Mouse (Mus musculus) embryonic facial prominence, embryonic 13.5 days (tissue): ENCODE measurements around the gene Dst. TPM values are rescaled to one million over a fixed set of nuclear protein-coding genes. Genes with fewer than 3 reads are reported as not detected.

ENCODE experiments used
- ATAC-seq: fragments of 200-750 bp; cut with Nextera tagmentation; 2 replicates; pipeline ENCODE4 v1.8.0; 2017; ENCODE audit warnings: low read depth; ENCODE audit not compliant: insufficient number of reproducible peaks, insufficient read depth, low FRiP score, low TSS enrichment
- H3K27ac ChIP-seq: fragments of 300-500 bp; sonication (generic); 2 replicates; pipeline ENCODE4 v1.5.1; 2015; ENCODE audit warnings: moderate library complexity, mild to moderate bottlenecking, inconsistent platforms
- H3K27me3 ChIP-seq: fragments of 300-500 bp; sonication (generic); 2 replicates; pipeline ENCODE4 v1.6.1; 2015; ENCODE audit warnings: mild to moderate bottlenecking, inconsistent platforms
- H3K36me3 ChIP-seq: fragments of 300-500 bp; sonication (generic); 2 replicates; pipeline ENCODE4 v1.6.1; 2015; ENCODE audit warnings: mild to moderate bottlenecking, inconsistent platforms
- H3K4me1 ChIP-seq: fragments of 300-500 bp; sonication (generic); 2 replicates; pipeline ENCODE4 v1.6.1; 2015; ENCODE audit warnings: inconsistent platforms
- H3K4me2 ChIP-seq: fragments of 300-500 bp; sonication (generic); 2 replicates; pipeline ENCODE4 v1.6.1; 2015; ENCODE audit warnings: moderate library complexity, mild to moderate bottlenecking, inconsistent platforms
- H3K4me3 ChIP-seq: fragments of 300-500 bp; sonication (generic); 2 replicates; pipeline ENCODE4 v1.5.1; 2015; ENCODE audit warnings: mild to moderate bottlenecking, inconsistent platforms
- H3K9ac ChIP-seq: fragments of 300-500 bp; sonication (generic); 2 replicates; pipeline ENCODE4 v1.6.1; 2015; ENCODE audit warnings: mild to moderate bottlenecking, inconsistent platforms
- H3K9me3 ChIP-seq: fragments of 300-500 bp; sonication (generic); 2 replicates; pipeline ENCODE4 v1.6.1; 2016; ENCODE audit warnings: inconsistent platforms
- WGBS: fragments of 180-500 bp; shearing (Covaris S2); methylation state at CpG from one replicate; pipeline ENCODE4 v1.1.7; 2015; ENCODE audit warnings: mixed read lengths; 5-methylcytosine and 5-hydroxymethylcytosine counted together
- polyA plus RNA-seq: library from polyadenylated mRNA; unstranded; fragments of >200 nt; fragmentation: Nextera tagmentation; extraction: Ambion mirVana; gene quantifications from 2 replicates; pipeline ENCODE4 v1.2.1, GENCODE M21; 2015

Gene Dst
- polyA plus RNA-seq, 1 experiment from 2014 or later: 24.5 TPM

GRCm38 (mm10) chr1:34124376-34124775 is 216.4 kb downstream of the Dst start:
- H3K27me3 ChIP-seq: no peaks in the 10 kb centered on the region
- 86% methylated on average over 7 of the region's 7 CpGs for WGBS

GRCm38 (mm10) chr1:34125148-34125547 is 217.1 kb downstream of the Dst start:
- Histone ChIP-seq H3K27me3 (no peaks in the 10 kb centered on the region), H3K36me3 (no peaks in the 10 kb centered on the region), H3K4me3 (no peak overlapping the region), H3K27ac (no peak overlapping the region), H3K9me3 (no peaks in the 10 kb centered on the region), H3K4me1 (peaks cover 19% of the 10 kb centered on the region), H3K4me2 (no peak overlapping the region), H3K9ac (no peak overlapping the region)
- no peak for ATAC-seq
- WGBS: 91% methylated on average over 5 of the region's 5 CpGs

More at GRCm38 (mm10) chr1:34124376-34124775, 216.4 kb downstream of the Dst start:
- H3K4me3 ChIP-seq: no peak overlapping the region
- no peak overlapping the region for H3K4me2 ChIP-seq
- no peak for ATAC-seq
- H3K36me3 ChIP-seq: no peaks in the 10 kb centered on the region
- peaks cover 19% of the 10 kb centered on the region for H3K4me1 ChIP-seq
- no peaks in the 10 kb centered on the region for H3K9me3 ChIP-seq
- no peak overlapping the region for H3K9ac ChIP-seq
- no peak overlapping the region for H3K27ac ChIP-seq

- H3K36me3 ChIP-seq: no peaks in the 10 kb centered on the region
- 72% methylated on average over 15 of the region's 15 CpGs for whole genome bisulfite sequencing
- no peak overlapping the region for H3K4me2 ChIP-seq
- H3K27ac ChIP-seq: no peak overlapping the region
- H3K9me3 ChIP-seq: no peaks in the 10 kb centered on the region
- H3K4me1 ChIP-seq: no peaks in the 10 kb centered on the region
- no peak overlapping the region for H3K4me3 ChIP-seq
- no peak overlapping the region for H3K9ac ChIP-seq
- ATAC-seq: no peak
- no peaks in the 10 kb centered on the region for H3K27me3 ChIP-seq
Measured at GRCm38 (mm10) chr1:34127714-34128474, 219.9 kb downstream of the Dst start.

- 84% methylated on average over 2 of the region's 2 CpGs for WGBS
Measured at GRCm38 (mm10) chr1:34128796-34129195, 220.8 kb downstream of the Dst start.

DNA sequence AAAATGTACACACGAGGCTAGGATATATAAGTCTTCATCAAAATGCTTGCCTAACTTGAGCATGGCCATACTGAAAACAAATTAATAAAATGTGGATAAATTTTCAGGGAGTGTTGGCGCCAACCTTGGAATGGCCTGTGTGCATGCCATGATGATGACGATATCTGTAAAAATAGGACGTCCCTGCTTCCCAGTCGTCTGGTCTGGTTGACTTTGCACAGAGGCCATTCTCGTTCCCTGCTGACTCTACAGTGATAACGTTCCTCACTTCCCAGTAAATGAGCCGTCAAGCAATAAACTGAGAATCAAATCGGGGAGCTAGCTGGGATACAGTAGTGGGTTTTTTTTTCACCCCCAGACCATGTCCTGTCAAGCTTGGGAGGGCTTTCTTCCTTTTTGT is 221.7 kb downstream of the Dst start:
- 86% methylated on average over 9 of the region's 9 CpGs for WGBS

More at GRCm38 (mm10) chr1:34128796-34129195, 220.8 kb downstream of the Dst start:
- H3K36me3 ChIP-seq: no peaks in the 10 kb centered on the region
- H3K9me3 ChIP-seq: no peaks in the 10 kb centered on the region
- H3K27ac ChIP-seq: no peak overlapping the region
- no peaks in the 10 kb centered on the region for H3K27me3 ChIP-seq
- H3K9ac ChIP-seq: no peak overlapping the region
- no peak overlapping the region for H3K4me3 ChIP-seq
- ATAC-seq: no peak
- H3K4me1 ChIP-seq: no peaks in the 10 kb centered on the region
- no peak overlapping the region for H3K4me2 ChIP-seq

DNA sequence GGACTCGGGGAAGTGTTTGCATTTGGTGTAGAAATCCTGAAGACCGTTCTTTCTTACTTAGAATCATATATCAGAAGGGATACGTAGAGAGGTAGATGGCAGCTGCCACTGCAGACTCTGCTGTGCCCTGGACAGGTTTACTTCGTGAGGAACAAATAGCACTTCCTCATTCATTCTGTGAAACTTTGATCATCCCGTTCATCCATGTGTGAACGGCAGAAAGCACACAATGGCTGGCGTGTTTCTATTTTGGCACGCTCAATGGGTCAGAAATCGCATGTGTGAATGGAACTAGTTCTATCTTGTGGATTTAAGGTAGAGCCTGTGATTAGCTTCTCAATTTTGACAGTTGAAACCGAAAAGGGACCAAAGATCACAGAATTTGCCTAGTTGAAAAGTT is 222.8 kb downstream of the Dst start:
- H3K36me3 ChIP-seq: 0 out of 2 replicates have a peak, but pooled peaks cover 4% of the 10 kb centered on the region
- H3K27ac ChIP-seq: no peak overlapping the region
- H3K4me1 ChIP-seq: no peaks in the 10 kb centered on the region
- no peak overlapping the region for H3K9ac ChIP-seq
- H3K9me3 ChIP-seq: no peaks in the 10 kb centered on the region
- ATAC-seq: no peak
- no peak overlapping the region for H3K4me3 ChIP-seq
- no peaks in the 10 kb centered on the region for H3K27me3 ChIP-seq
- H3K4me2 ChIP-seq: no peak overlapping the region
- 74% methylated on average over 10 of the region's 10 CpGs for WGBS

More for the DNA sequence above, 221.7 kb downstream of the Dst start:
- Histone ChIP-seq H3K9me3 (no peaks in the 10 kb centered on the region), H3K27me3 (no peaks in the 10 kb centered on the region), H3K4me1 (no peaks in the 10 kb centered on the region), H3K9ac (no peak overlapping the region), H3K36me3 (no peaks in the 10 kb centered on the region), H3K4me2 (no peak overlapping the region), H3K4me3 (no peak overlapping the region), H3K27ac (no peak overlapping the region)
- ATAC-seq: no peak

DNA sequence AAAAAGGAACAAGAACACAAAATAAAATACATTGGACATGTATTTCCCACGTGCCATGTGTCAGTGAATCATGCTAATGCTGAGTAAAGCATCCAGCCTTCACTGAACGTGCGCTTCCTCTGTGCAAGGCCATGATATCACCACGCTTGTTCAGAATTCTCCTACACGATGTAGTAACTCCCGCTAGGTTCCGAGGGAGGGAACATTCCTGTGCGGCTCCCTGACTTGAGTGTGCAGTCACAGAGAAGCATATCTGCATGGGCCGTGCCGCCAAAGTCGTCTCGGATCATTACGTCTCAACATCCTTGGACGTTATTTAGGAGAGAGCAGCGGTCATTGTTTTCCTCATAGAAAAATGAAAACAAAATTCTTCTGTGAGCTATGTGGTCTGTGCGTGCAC is 224.8 kb downstream of the Dst start:
- Histone ChIP-seq H3K4me1 (no peaks in the 10 kb centered on the region), H3K36me3 (0 out of 2 replicates have a peak, but pooled peaks cover 4% of the 10 kb centered on the region)
- 86% methylated on average over 16 of the region's 16 CpGs for WGBS

GRCm38 (mm10) chr1:34135535-34135934 is 227.5 kb downstream of the Dst start:
- Histone ChIP-seq H3K4me2 (no peak overlapping the region), H3K27ac (no peak overlapping the region), H3K9ac (no peak overlapping the region), H3K9me3 (no peaks in the 10 kb centered on the region), H3K27me3 (no peaks in the 10 kb centered on the region), H3K4me1 (peaks cover 15% of the 10 kb centered on the region), H3K36me3 (0 out of 2 replicates have a peak, but pooled peaks cover 4% of the 10 kb centered on the region), H3K4me3 (no peak overlapping the region)
- WGBS: 88% methylated on average over 3 of the region's 3 CpGs
- no peak for ATAC-seq

More for the DNA sequence above, 224.8 kb downstream of the Dst start:
- H3K9me3 ChIP-seq: no peaks in the 10 kb centered on the region
- no peak for ATAC-seq
- no peak overlapping the region for H3K27ac ChIP-seq
- no peaks in the 10 kb centered on the region for H3K27me3 ChIP-seq
- H3K4me3 ChIP-seq: no peak overlapping the region
- no peak overlapping the region for H3K9ac ChIP-seq
- H3K4me2 ChIP-seq: no peak overlapping the region

DNA sequence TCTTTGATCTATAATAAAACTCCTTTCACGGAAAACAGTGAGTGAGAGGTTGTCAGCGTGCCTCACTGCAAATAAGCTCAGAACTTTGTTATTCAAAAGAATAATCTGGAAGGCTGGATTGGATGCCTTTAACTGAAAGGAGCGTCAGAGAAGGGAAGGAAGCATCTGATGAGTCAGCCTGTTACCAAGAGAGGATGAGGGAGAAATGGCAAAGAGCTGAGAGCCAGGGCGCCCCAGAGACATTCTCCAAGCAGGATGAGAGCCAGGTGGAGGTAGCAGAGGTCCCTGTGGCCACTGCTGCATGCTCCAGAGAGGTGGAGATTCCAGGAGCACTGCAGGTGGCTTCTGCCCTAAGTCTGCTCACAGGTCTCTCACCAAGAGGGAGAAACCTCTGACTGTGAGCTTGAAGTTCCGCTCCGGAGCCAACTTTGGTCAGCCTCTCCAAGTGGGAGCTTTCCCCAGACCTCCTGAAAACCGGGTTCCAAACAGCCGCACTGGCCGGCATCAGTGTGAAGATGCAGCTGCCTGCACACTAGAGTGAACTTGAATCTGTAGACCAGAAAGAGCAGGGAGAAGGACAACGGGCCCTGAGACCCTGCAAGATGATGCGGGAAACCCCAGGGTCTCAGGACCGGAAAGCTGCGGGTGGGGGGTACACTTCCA is 231.3 kb downstream of the Dst start:
- Histone ChIP-seq H3K27ac (peak overlapping the region; percentile 34; the same call in 1 of the 2 replicates), H3K9ac (no peak overlapping the region), H3K4me1 (peaks cover 29% of the 10 kb centered on the region), H3K9me3 (no peaks in the 10 kb centered on the region), H3K36me3 (0 out of 2 replicates have a peak, but pooled peaks cover 4% of the 10 kb centered on the region), H3K4me3 (no peak overlapping the region), H3K27me3 (no peaks in the 10 kb centered on the region), H3K4me2 (no peak overlapping the region)
- ATAC-seq: no peak
- 60% methylated on average over 13 of the region's 13 CpGs for WGBS

GRCm38 (mm10) chr1:34139871-34140471 is 231.9 kb downstream of the Dst start:
- Histone ChIP-seq H3K4me1 (peaks cover 29% of the 10 kb centered on the region), H3K4me3 (no peak overlapping the region), H3K27ac (no peak overlapping the region; the same call in 1 of the 2 replicates), H3K9me3 (no peaks in the 10 kb centered on the region), H3K27me3 (no peaks in the 10 kb centered on the region), H3K9ac (no peak overlapping the region), H3K4me2 (no peak overlapping the region), H3K36me3 (0 out of 2 replicates have a peak, but pooled peaks cover 4% of the 10 kb centered on the region)
- WGBS: 57% methylated on average over 6 of the region's 6 CpGs
- ATAC-seq: 0 out of 2 replicates have a peak, but pooled peaks have one; percentile 59

DNA sequence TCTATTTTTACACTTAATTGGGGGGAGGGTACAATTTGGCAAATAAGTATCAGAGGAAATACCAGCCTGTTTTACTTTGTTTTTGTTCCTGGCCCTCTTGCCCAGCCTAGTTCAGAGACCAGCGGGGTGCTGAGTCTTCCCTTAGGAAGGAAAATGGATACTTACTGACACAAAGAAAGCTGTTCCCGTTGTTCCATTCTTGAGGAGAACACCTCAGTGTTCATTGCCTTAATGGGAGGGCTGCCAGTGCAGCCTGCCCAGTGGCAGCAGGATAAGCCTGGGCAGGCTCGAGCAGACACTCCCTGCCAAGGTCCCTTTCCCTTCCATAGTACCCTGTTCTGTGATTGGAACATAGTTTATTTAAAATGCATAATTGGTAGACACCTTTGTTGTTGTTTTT is 232.7 kb downstream of the Dst start:
- WGBS: 38% methylated on average over 3 of the region's 3 CpGs
- Histone ChIP-seq H3K27ac (no peak overlapping the region; the same call in 1 of the 2 replicates), H3K4me3 (no peak overlapping the region)

More for the DNA sequence above, 232.7 kb downstream of the Dst start:
- ATAC-seq: no peak
- H3K9me3 ChIP-seq: no peaks in the 10 kb centered on the region
- H3K9ac ChIP-seq: no peak overlapping the region
- H3K4me2 ChIP-seq: no peak overlapping the region
- H3K36me3 ChIP-seq: 0 out of 2 replicates have a peak, but pooled peaks cover 2% of the 10 kb centered on the region
- peaks cover 29% of the 10 kb centered on the region for H3K4me1 ChIP-seq
- no peaks in the 10 kb centered on the region for H3K27me3 ChIP-seq
